ENCODE assay signal across 26 mouse cellular contexts in genomic region chr19:51232525-51232924, GRCm38 (mm10).
A peak's percentile ranks its signal among the peaks of the same experiment; 100 is the strongest.
DNase-seq lines count a peak whose midpoint lies in the region; ATAC-seq and TF ChIP-seq lines count a peak whose summit lies in the region.
"Had no signal": no experiment of that assay in that cellular context is flagged by ENCODE, and none has a peak within 500 bp of the region (broad histone marks: within the 10 kb centered on the region; RNA-seq: fewer than 3 reads in every experiment).

No protein-coding gene starts in this region.

- H3K36me3 ChIP-seq in forebrain, embryonic 11.5 days (ENCODE audit: control insufficient read depth, insufficient read depth, low read length), result no peaks in the 10 kb centered on the region
- H3K36me3 ChIP-seq in forebrain, postnatal 0 days (ENCODE audit: insufficient read depth), result no peaks in the 10 kb centered on the region
- no peaks in the 10 kb centered on the region for H3K36me3 ChIP-seq in forebrain, embryonic 13.5 days (ENCODE audit: poor library complexity, severe bottlenecking)
- no peaks in the 10 kb centered on the region for H3K36me3 ChIP-seq in midbrain, embryonic 13.5 days
- H3K36me3 ChIP-seq: heart, embryonic 15.5 days; limb, embryonic 15.5 days had no signal

- H3K4me2 ChIP-seq in forebrain, embryonic 11.5 days (ENCODE audit: low read depth, low read length, severe bottlenecking), result no peak overlapping the region
- H3K4me2 ChIP-seq in forebrain, postnatal 0 days (ENCODE audit: low read depth), result no peak overlapping the region
- H3K4me2 ChIP-seq in forebrain, embryonic 13.5 days, result no peak overlapping the region
- H3K4me2 ChIP-seq in midbrain, embryonic 13.5 days (replicated peaks), result no peak overlapping the region
- H3K4me2 ChIP-seq: heart, embryonic 15.5 days; limb, embryonic 15.5 days; lung, embryonic 14.5 days had no signal

- no peaks in the 10 kb centered on the region for H3K4me1 ChIP-seq in forebrain, embryonic 11.5 days (replicated peaks; ENCODE audit: control insufficient read depth, insufficient read depth, low read length)
- no peaks in the 10 kb centered on the region for H3K4me1 ChIP-seq in forebrain, postnatal 0 days (ENCODE audit: insufficient read depth)
- peaks cover 6% of the 10 kb centered on the region for H3K4me1 ChIP-seq in forebrain, embryonic 13.5 days
- peaks cover 6% of the 10 kb centered on the region; the same call in 1 of the 2 replicates for H3K4me1 ChIP-seq in midbrain, embryonic 13.5 days (replicated peaks)
- H3K4me1 ChIP-seq: heart, embryonic 15.5 days; limb, embryonic 15.5 days had no signal

- peak; percentile 77 for ATAC-seq in forebrain, embryonic 11.5 days (replicated peaks; ENCODE audit: low FRiP score)
- no peak for ATAC-seq in forebrain, postnatal 0 days
- ATAC-seq in forebrain, embryonic 13.5 days, result peak; percentile 74
- 0 out of 2 replicates have a peak, but pooled peaks have one; percentile 70 for ATAC-seq in midbrain, embryonic 13.5 days
- ATAC-seq in activated CD4-positive, CD25-positive, alpha-beta regulatory T cell, adult 4 months, result no peak
- no peak for ATAC-seq in megakaryocyte, adult 5-6 weeks (ENCODE audit: poor library complexity, severe bottlenecking)
- ATAC-seq: inflammation-experienced regulatory T-cells, adult 6 months; Patski had no signal

- H3K9ac ChIP-seq in forebrain, embryonic 11.5 days (ENCODE audit: low read length), result no peak overlapping the region
- no peak overlapping the region for H3K9ac ChIP-seq in forebrain, postnatal 0 days
- H3K9ac ChIP-seq in forebrain, embryonic 13.5 days, result no peak overlapping the region
- no peak overlapping the region for H3K9ac ChIP-seq in midbrain, embryonic 13.5 days (replicated peaks)
- H3K9ac ChIP-seq: heart, embryonic 15.5 days; limb, embryonic 15.5 days; liver, embryonic 14.5 days; lung, embryonic 14.5 days had no signal

- H3K4me3 ChIP-seq in forebrain, embryonic 11.5 days (ENCODE audit: low read depth, low read length), result no peak overlapping the region
- no peak overlapping the region for H3K4me3 ChIP-seq in forebrain, postnatal 0 days (ENCODE audit: low read depth, low read length)
- no peak overlapping the region for H3K4me3 ChIP-seq in forebrain, embryonic 13.5 days
- H3K4me3 ChIP-seq in midbrain, embryonic 13.5 days (replicated peaks), result no peak overlapping the region
- H3K4me3 ChIP-seq: heart, embryonic 15.5 days; limb, embryonic 15.5 days had no signal

- H3K27ac ChIP-seq in forebrain, embryonic 11.5 days (ENCODE audit: low read depth, low read length), result no peak overlapping the region
- H3K27ac ChIP-seq in forebrain, postnatal 0 days (ENCODE audit: low read depth, low read length), result no peak overlapping the region
- no peak overlapping the region for H3K27ac ChIP-seq in forebrain, embryonic 13.5 days
- H3K27ac ChIP-seq in midbrain, embryonic 13.5 days, result no peak overlapping the region
- H3K27ac ChIP-seq: heart, embryonic 15.5 days; limb, embryonic 15.5 days; liver, embryonic 14.5 days had no signal

- DNase-seq in forebrain, embryonic 11.5 days (ENCODE audit: low spot score), result no peak
- no peak for DNase-seq in forebrain, postnatal 0 days
- peak; percentile 78 for DNase-seq in brain, embryonic 14.5 days (ENCODE audit: low read depth)
- DNase-seq in adrenal gland, postnatal 10 days, result no peak
- DNase-seq: adrenal gland, adult 8-10 months; cerebellum, adult 2 months; cerebellum, postnatal 25 days; gastrocnemius, postnatal 36 days; heart, postnatal 4 days; kidney, adult 8-10 months; kidney, postnatal 10 days; left cerebral cortex, postnatal 4 days; lung, embryonic 14.5 days; lung, postnatal 36 days; right cerebral cortex, adult 18-20 months; thymus, adult 18-20 months; thymus, postnatal 4 days had no signal

- no peak for TF ChIP-seq CTCF in forebrain, postnatal 0 days (IDR thresholded peaks at IDR 0.05; ENCODE audit: low read depth)
- no peak for TF ChIP-seq CTCF in brain, embryonic 14.5 days (IDR thresholded peaks at IDR 0.05; ENCODE audit: borderline replicate concordance, extremely low read depth, insufficient read depth, insufficient read length)

- WGBS in forebrain, embryonic 11.5 days, result 11% methylated on average over 2 of the region's 2 CpGs
- 22% methylated on average over 2 of the region's 2 CpGs for WGBS in forebrain, postnatal 0 days
- 6% methylated on average over 2 of the region's 2 CpGs for WGBS in forebrain, embryonic 13.5 days
- 6% methylated on average over 2 of the region's 2 CpGs for WGBS in midbrain, embryonic 13.5 days

- no peak for TF ChIP-seq POLR2A in brain, embryonic 14.5 days (IDR thresholded peaks at IDR 0.05; ENCODE audit: borderline replicate concordance, extremely low read depth, insufficient read depth, insufficient read length, poor library complexity, severe bottlenecking)

- H3K9me3 ChIP-seq in forebrain, embryonic 11.5 days (ENCODE audit: control insufficient read depth, low read length), result no peaks in the 10 kb centered on the region
- no peaks in the 10 kb centered on the region for H3K9me3 ChIP-seq in forebrain, postnatal 0 days (ENCODE audit: low read length)
- H3K9me3 ChIP-seq in forebrain, embryonic 13.5 days (replicated peaks), result no peaks in the 10 kb centered on the region
- H3K9me3 ChIP-seq in midbrain, embryonic 13.5 days, result no peaks in the 10 kb centered on the region
- H3K9me3 ChIP-seq: heart, embryonic 15.5 days; limb, embryonic 15.5 days had no signal

- no peaks in the 10 kb centered on the region for H3K27me3 ChIP-seq in forebrain, embryonic 11.5 days (ENCODE audit: control insufficient read depth, insufficient read depth, low read length)
- H3K27me3 ChIP-seq in forebrain, postnatal 0 days (ENCODE audit: insufficient read depth, low read length), result no peaks in the 10 kb centered on the region
- no peaks in the 10 kb centered on the region for H3K27me3 ChIP-seq in forebrain, embryonic 13.5 days
- H3K27me3 ChIP-seq in midbrain, embryonic 13.5 days, result no peaks in the 10 kb centered on the region
- H3K27me3 ChIP-seq: heart, embryonic 15.5 days; limb, embryonic 15.5 days had no signal

Comparison
In these comparisons a context has a peak if more than half of its experiments do, and no peak if none do; other contexts are left out.
1. ATAC-seq: peak in forebrain, embryonic 11.5 days (single experiment), forebrain, embryonic 13.5 days (single experiment) and midbrain, embryonic 13.5 days (single experiment); none in forebrain, postnatal 0 days (single experiment), activated CD4-positive, CD25-positive, alpha-beta regulatory T cell, adult 4 months (single experiment) and megakaryocyte, adult 5-6 weeks (single experiment).